Mouse (Mus musculus): ENCODE measurements at regions not wholly inside any gene's neighbourhood (a gene's known extent, or its start where the extent isn't known, plus 50 kb on each side); places are given as distances from the start of the nearest gene placed in this dataset.
A peak's percentile ranks its signal among the peaks of the same experiment; 100 is the strongest.
"Not testable (repeated sequence)": the region's sequence is repeated elsewhere in the genome, so short reads cannot be mapped to it uniquely, and the experiment has no call there.

DNA sequence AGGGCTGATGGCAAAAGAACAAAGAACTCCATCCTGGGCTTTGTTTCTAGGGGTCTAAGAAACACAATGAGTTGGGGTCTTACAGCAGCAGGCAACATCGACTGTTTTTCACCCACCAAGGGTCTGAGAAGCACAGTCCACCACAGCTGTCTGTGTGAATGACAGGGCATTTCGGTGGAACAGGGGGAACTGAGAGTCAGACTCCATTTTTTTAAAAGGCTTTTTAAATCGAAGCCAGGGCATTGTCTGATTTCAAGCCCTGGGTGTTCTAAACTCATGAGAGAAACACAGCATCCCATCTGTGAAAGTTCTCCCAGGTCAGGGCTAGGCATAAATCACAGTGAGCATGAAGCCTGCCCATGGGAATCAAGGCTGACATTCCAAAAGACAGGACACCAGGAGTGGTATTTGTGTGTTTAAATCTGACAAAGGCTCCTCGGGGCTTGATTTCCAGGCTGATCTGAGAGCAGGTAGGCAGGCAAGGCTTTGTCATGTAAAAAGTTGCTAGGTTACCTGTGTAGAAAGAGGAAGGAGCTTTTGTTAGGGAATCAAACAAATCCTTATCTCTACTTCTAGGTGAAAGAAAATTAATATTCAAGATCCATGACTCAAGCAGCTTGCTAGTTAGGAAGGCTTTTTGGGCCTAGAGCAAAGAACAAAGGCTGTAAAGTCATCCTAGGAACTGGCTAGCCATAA is 184.8 kb upstream of the Gm10324 start:
- not testable (repeated sequence) for DNase-seq

DNA sequence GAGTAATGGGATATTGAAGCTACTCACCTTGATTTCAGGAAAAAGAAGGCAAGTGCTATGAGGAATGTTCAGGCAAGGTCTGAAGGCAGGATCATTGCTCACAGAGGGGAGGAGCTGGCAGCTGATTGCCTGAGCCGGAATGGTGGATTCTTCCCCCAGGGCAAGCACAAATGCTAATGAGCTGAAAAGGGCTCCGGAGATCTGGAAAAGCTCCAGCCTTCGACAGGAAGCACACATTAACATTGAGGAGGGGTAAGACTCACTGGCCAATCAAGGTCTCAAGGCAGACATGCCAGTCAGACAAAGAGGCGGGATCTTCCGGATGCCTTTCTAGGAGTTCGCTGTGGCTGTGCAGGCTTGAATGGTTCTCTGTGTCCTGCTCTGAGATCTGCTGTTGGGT is 169.1 kb upstream of the Gm10324 start:
- not testable (repeated sequence) for DNase-seq

DNA sequence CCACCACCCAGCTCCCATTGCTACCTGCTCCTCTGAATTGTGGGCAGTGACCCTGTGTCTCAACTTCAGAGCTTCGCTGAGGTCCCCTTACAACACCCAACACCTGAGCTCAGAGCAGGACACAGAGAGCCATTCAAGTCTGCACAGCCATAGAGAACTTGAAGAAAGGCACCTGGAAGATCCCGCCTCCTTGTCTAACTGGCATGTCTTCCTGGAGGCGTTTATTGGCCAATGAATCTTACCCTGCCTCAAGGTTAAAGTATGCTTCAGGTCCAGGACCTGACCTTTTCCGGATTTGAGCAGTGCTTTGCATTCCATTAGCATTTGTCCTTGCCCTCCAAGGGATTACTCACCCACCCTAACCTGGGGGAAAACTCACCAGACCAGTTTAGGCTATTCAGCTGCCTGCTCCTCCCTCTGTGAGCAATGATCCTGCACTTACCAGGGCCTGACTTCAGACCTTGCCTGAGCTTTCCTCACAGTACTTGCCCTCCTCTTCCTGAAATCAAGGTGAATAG is 128.4 kb upstream of the Gm10324 start:
- DNase-seq = not testable (repeated sequence)

DNA sequence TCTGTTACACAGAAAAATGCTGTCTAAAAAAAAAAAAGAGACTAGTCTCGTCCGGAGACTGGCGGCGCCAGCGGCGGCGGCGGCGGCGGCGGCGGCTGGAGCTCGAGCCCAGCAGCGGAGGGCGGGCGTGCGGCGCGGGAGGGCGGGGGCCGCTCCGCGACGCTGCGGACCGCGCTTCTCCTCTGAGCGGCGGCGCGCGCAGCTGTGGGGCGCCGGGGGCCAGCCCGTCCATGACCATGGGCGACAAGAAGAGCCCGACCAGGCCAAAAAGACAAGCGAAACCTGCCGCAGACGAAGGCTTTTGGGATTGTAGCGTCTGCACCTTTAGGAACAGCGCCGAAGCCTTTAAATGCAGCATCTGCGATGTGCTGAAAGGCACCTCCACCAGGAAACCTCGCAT is 111.8 kb upstream of the Gm10324 start:
- DNase-seq = not testable (repeated sequence)

DNA sequence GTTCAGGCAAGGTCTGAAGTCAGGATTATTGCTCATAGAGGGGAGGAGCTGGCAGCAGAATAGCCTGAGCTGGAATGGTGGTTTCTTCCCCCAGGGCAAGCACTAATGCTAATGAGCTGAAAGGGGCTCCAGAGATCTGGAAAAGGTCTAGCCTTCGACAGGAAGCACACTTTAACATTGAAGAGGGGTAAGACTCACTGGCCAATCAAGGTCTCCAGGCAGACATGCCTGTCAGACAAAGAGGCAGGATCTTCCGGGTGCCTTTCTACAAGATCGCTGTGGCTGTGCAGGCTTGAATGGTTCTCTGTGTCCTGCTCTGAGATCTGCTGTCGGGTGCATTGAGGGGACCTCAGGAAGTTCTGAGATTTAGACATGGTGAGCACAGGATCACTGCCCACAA is 87.4 kb upstream of the Gm10324 start:
- DNase-seq = not testable (repeated sequence)

DNA sequence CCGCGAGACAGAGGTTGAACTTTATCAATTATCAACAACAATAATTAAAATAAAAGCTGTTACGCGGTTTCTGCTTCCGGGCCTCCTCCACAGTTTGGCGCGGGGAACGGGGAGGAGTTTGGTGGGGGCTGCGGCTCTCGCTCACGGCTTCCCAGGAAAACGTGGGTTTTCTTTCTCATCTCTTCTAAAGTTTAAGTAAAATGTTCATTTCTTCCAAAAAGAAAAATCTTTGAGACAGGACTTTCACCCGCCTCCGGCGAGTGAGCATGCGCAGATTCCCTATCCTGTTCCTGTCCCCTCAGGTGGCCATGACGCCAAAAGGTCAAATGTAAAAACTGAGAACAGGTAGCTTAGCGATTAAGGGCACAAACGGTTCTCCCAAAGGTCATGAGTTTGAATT is 56.7 kb upstream of the Gm10324 start:
- DNase-seq = not testable (repeated sequence)

DNA sequence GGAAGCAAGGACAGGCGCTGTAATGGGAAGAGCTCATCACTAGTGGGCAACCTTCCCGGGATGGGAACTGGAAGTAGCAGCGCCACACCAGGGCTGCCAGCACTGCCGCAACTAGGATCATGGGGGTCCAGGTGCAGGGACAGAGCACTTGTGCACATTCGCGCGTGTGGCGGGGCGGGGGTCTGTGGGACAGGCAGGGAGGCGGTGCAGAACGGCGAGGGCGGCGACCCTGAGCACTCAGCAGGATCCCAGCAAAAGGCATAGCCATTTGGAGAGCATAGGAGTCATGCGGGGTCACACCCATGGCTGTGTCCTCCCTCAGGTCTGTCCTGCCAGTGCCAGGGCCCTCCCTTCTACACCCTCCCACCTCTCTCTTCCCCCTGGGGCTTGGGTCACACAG is 56.0 kb upstream of the Gm10324 start:
- peak; percentile 2 for DNase-seq

Measured in gastrocnemius, postnatal 10 days (tissue).